Mouse (Mus musculus): ENCODE results near the gene Fam160b1. TPM values are rescaled to one million over a fixed set of nuclear protein-coding genes. Genes with fewer than 3 reads are reported as not detected.

The Fam160b1 gene
- polyA plus RNA-seq, 1 experiment from 2014 or later: 15.0 TPM

DNA sequence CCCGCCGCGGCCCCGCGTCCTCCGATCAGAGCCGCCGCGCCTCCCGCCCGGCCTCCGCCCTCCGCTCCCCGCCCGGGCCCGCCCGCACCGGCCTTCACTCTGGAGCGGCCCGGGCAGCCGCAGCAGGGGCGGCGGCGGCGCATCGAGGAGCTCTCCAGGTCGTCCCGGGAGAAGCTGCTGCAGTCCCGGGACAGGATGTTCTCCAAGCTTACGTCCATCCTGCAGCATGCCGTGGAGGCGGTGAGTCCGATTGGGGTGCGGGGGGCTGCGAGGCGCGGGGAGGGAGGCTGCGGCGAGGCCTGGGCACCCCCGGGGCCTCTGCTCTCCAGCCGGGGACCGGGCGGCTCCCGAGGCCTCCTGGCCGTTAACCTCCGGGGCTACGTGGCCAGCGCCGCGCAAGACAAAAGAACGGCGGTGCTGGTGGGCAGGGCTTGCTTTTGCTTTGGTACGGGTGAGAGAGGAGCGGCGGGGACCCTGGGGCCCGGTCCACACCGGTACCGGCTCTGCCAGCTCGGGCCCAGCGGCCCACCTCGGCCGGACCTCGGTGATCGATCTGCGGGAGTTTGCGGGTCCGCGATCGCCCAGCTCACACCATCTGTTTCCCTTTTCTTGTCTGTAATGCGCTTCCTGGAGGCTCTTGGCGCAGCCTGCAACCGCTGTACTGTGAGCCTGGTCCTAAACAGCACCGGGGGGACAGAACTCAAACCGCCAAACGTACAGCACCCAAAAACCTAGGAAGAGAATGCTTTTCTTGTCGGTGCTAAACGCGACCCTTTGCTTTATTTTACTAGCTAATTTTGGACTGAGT lies 855 bp downstream of the Fam160b1 start:
- WGBS: under 1% methylated on average over 67 of the region's 78 CpGs
- ATAC-seq (ENCODE audit: borderline replicate concordance, extremely low read depth, low FRiP score, low TSS enrichment): peak; percentile 60
- peaks cover 64% of the 10 kb centered on the region for H3K4me1 ChIP-seq
- H3K9me3 ChIP-seq: no peaks in the 10 kb centered on the region
- peak overlapping the region; percentile 70 for H3K4me3 ChIP-seq
- H3K27me3 ChIP-seq: no peaks in the 10 kb centered on the region
- peak overlapping the region; percentile 97 for H3K9ac ChIP-seq
- H3K36me3 ChIP-seq: no peaks in the 10 kb centered on the region
- peak overlapping the region; percentile 97 for H3K27ac ChIP-seq
- H3K4me2 ChIP-seq: peak overlapping the region; percentile 68

DNA sequence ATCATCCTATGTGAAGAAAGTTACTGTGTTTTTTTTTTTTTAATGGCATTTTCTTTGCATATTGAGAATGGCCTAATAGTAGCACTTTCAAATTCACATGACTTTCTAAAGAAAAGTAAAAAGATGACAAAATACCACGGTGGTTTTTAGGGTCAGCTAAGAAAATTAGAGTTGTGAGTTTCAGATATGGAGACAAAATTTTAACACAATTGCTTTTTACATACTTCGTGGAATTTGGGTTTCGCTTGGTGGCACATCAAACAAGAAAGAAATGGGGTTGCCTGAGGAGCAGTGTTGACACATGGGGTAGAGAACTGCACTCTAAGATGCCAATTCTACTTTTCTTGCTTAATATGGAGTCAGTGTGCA lies 1.4 kb downstream of the Fam160b1 start:
- Histone ChIP-seq H3K4me2 (peak overlapping the region; percentile 68), H3K9ac (peak overlapping the region; percentile 97), H3K4me3 (peak overlapping the region; percentile 70), H3K36me3 (no peaks in the 10 kb centered on the region), H3K27me3 (no peaks in the 10 kb centered on the region), H3K9me3 (no peaks in the 10 kb centered on the region), H3K4me1 (peaks cover 68% of the 10 kb centered on the region), H3K27ac (peak overlapping the region; percentile 97)
- 7% methylated on average over 3 of the region's 3 CpGs for WGBS
- no peak for ATAC-seq (ENCODE audit: borderline replicate concordance, extremely low read depth, low FRiP score, low TSS enrichment)

GRCm38 (mm10) chr19:57362586-57362985 lies 2.1 kb downstream of the Fam160b1 start:
- Histone ChIP-seq H3K9ac (0 out of 2 replicates have a peak overlapping the region, but pooled peaks have one; percentile 10), H3K36me3 (no peaks in the 10 kb centered on the region), H3K4me1 (peaks cover 75% of the 10 kb centered on the region), H3K27me3 (no peaks in the 10 kb centered on the region), H3K9me3 (no peaks in the 10 kb centered on the region), H3K27ac (0 out of 2 replicates have a peak overlapping the region, but pooled peaks have one; percentile 24), H3K4me2 (peak overlapping the region; percentile 68), H3K4me3 (peak overlapping the region; percentile 70)
- no peak for ATAC-seq (ENCODE audit: borderline replicate concordance, extremely low read depth, low FRiP score, low TSS enrichment)
- 33% methylated on average over 5 of the region's 5 CpGs for WGBS

DNA sequence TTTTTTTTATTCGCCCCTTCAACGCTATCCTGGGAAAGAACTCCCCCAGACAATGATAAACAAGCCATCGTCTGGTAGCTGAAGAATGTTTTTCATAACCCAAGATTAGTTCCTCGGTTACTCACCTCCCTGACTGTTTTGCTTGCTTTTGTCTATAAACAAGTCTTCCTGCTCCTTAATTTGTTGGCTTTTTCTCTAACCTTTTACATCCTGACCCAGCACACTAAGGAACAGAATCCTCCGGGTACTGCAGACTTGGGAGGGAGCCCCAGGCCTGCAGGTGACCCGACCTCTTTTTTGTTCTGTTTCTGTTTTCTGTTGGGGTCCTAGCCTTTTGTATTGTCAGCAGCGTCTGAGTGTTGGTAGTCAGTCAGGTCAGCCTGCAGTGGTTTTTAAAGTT lies 2.6 kb downstream of the Fam160b1 start:
- H3K36me3 ChIP-seq: no peaks in the 10 kb centered on the region
- peak overlapping the region; percentile 70 for H3K4me3 ChIP-seq
- no peaks in the 10 kb centered on the region for H3K9me3 ChIP-seq
- WGBS: 17% methylated on average over 7 of the region's 7 CpGs
- H3K9ac ChIP-seq: 0 out of 2 replicates have a peak overlapping the region, but pooled peaks have one; percentile 10
- peak overlapping the region; percentile 68 for H3K4me2 ChIP-seq
- ATAC-seq (ENCODE audit: borderline replicate concordance, extremely low read depth, low FRiP score, low TSS enrichment): no peak
- H3K27ac ChIP-seq: 0 out of 2 replicates have a peak overlapping the region, but pooled peaks have one; percentile 24
- no peaks in the 10 kb centered on the region for H3K27me3 ChIP-seq
- peaks cover 75% of the 10 kb centered on the region for H3K4me1 ChIP-seq

DNA sequence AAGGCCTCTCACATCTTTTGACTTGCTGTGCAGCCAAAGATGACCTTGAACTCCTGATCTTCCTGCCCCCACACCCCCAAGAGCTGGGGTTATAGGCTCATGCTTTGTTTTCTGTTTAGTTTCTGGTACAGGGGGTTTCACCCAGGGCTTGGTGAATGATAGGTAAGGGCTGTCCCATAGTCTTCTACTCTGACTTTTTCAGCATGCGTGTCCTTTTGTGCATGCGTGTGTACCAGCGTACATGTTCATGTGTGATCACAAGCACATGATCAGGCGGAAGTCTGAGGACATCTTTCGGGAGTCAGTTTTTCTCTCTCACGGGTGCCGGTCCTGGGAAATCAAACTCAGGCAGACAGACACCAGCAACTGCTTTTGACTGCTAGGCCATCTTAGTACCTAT lies 3.1 kb downstream of the Fam160b1 start:
- no peaks in the 10 kb centered on the region for H3K9me3 ChIP-seq
- no peak for ATAC-seq (ENCODE audit: borderline replicate concordance, extremely low read depth, low FRiP score, low TSS enrichment)
- 0 out of 2 replicates have a peak overlapping the region, but pooled peaks have one; percentile 10 for H3K9ac ChIP-seq
- no peaks in the 10 kb centered on the region for H3K36me3 ChIP-seq
- H3K27me3 ChIP-seq: no peaks in the 10 kb centered on the region
- peak overlapping the region; percentile 68 for H3K4me2 ChIP-seq
- H3K4me3 ChIP-seq: no peak overlapping the region
- peaks cover 71% of the 10 kb centered on the region for H3K4me1 ChIP-seq
- no peak overlapping the region for H3K27ac ChIP-seq
- WGBS: 78% methylated on average over 7 of the region's 7 CpGs

- Histone ChIP-seq H3K4me2 (peak overlapping the region; percentile 15), H3K9ac (no peak overlapping the region), H3K4me1 (peaks cover 57% of the 10 kb centered on the region), H3K27me3 (no peaks in the 10 kb centered on the region), H3K9me3 (no peaks in the 10 kb centered on the region), H3K36me3 (peaks cover 11% of the 10 kb centered on the region; the same call in 1 of the 2 replicates), H3K4me3 (no peak overlapping the region), H3K27ac (peak overlapping the region; percentile 68)
- WGBS: 14% methylated on average over 11 of the region's 11 CpGs
- ATAC-seq (ENCODE audit: borderline replicate concordance, extremely low read depth, low FRiP score, low TSS enrichment): no peak
Measured at GRCm38 (mm10) chr19:57364942-57365673, 4.6 kb downstream of the Fam160b1 start.

DNA sequence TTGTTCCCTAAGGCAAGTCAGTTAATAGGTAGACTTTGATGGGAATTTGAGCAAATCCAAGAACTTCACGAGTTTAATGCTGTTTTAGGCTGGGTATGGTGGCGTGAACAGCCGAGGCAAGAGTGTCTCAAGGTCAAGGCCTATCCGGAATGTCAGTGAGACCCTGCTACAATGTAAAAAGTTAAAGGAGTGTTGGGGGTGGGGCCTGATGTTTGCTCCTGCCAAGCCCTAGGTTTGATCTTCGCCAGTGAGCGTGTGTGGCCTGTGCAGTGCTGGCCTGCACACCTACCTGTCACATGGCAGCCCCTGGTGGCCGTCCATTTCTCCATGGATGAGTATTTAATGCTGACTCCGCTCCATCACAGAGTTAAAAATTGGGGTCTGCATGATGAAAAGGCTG lies 5.5 kb downstream of the Fam160b1 start:
- ATAC-seq (ENCODE audit: borderline replicate concordance, extremely low read depth, low FRiP score, low TSS enrichment): no peak
- Histone ChIP-seq H3K27ac (peak overlapping the region; percentile 39), H3K9ac (no peak overlapping the region)

DNA sequence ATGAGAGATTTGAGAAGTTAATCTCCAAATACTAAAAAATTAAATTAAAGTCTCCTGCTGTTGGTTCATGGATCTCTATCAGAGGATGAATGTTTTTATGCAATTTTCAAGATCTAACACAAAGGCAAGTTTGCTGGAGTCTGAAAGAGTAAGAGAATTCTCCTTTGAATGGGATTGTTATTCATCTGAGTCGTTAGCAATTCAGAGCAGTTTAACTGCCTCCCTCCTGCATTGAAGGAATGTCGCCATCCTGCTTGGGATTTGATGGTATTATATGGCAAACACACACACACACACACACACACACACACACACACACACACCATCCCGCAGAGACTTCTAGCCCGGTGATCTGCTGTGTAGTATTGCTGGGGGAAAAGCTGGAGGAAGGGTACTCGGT lies 6.1 kb downstream of the Fam160b1 start:
- H3K36me3 ChIP-seq: peaks cover 25% of the 10 kb centered on the region
- peak overlapping the region; percentile 39; the same call in 1 of the 2 replicates for H3K27ac ChIP-seq
- H3K9ac ChIP-seq: no peak overlapping the region
- H3K27me3 ChIP-seq: no peaks in the 10 kb centered on the region
- H3K4me2 ChIP-seq: no peak overlapping the region
- ATAC-seq (ENCODE audit: borderline replicate concordance, extremely low read depth, low FRiP score, low TSS enrichment): no peak
- H3K9me3 ChIP-seq: no peaks in the 10 kb centered on the region
- peaks cover 57% of the 10 kb centered on the region for H3K4me1 ChIP-seq
- H3K4me3 ChIP-seq: no peak overlapping the region
- WGBS: 69% methylated on average over 5 of the region's 5 CpGs

More for the DNA sequence above, 5.5 kb downstream of the Fam160b1 start:
- Histone ChIP-seq H3K4me2 (peak overlapping the region; percentile 31; the same call in 1 of the 2 replicates), H3K36me3 (peaks cover 19% of the 10 kb centered on the region), H3K4me1 (peaks cover 57% of the 10 kb centered on the region), H3K9me3 (no peaks in the 10 kb centered on the region), H3K4me3 (no peak overlapping the region), H3K27me3 (no peaks in the 10 kb centered on the region)
- 50% methylated on average over 8 of the region's 8 CpGs for WGBS

DNA sequence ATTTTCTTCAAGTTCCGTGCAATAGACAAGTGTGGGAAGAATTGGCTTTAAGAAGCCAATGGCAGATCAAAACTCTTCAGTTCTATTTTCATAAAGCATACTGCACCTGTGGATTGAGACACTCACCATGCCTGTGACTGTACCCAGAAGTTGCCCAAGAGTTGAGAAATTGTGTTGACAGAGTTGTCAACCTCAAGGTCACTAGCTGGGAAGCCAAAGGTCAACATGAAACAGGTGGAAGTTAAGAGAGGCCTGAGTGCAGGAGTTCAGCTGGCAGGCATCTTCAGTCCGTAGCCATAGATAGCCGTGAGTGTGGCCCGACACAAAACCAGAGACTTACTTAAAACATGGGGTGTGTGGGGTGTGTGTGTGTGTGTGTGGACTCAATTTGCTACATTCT lies 6.7 kb downstream of the Fam160b1 start:
- WGBS: 46% methylated on average over 4 of the region's 4 CpGs
- Histone ChIP-seq H3K27me3 (no peaks in the 10 kb centered on the region), H3K36me3 (peaks cover 31% of the 10 kb centered on the region), H3K27ac (no peak overlapping the region), H3K9me3 (no peaks in the 10 kb centered on the region), H3K4me3 (no peak overlapping the region), H3K9ac (no peak overlapping the region), H3K4me1 (peaks cover 57% of the 10 kb centered on the region), H3K4me2 (no peak overlapping the region)
- ATAC-seq (ENCODE audit: borderline replicate concordance, extremely low read depth, low FRiP score, low TSS enrichment): no peak

GRCm38 (mm10) chr19:57367849-57368387 lies 7.4 kb downstream of the Fam160b1 start:
- H3K9ac ChIP-seq: no peak overlapping the region
- no peak overlapping the region for H3K4me2 ChIP-seq
- H3K9me3 ChIP-seq: no peaks in the 10 kb centered on the region
- no peak for ATAC-seq (ENCODE audit: borderline replicate concordance, extremely low read depth, low FRiP score, low TSS enrichment)
- H3K4me1 ChIP-seq: peaks cover 51% of the 10 kb centered on the region
- WGBS: 72% methylated on average over 11 of the region's 11 CpGs
- no peaks in the 10 kb centered on the region for H3K27me3 ChIP-seq
- H3K4me3 ChIP-seq: no peak overlapping the region
- H3K27ac ChIP-seq: no peak overlapping the region
- peaks cover 38% of the 10 kb centered on the region for H3K36me3 ChIP-seq

DNA sequence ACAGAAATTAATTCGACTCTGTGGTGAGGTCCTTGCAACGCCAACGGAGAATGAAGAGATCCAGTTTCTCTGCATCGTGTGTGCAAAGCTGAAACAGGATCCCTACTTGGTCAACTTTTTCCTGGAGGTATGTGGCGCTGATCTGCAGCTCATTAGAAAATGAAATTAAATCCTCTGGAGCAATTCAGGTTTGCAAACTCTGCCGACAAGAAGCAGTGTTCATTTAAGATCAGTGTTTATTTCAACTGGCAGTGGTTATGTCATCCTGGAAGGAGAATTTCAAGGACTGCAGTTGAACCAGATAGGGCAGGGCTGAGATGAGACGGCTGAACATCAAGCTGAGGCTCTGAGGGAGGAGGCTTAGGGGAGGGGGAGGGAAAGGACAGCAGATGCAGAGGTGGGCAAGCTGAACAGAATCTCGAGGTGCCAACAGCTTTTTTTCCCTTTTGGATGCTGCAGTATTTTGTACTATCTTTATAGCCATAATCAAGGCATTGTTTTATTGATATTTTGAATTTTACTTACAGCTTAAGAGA lies 12.9 kb downstream of the Fam160b1 start:
- Histone ChIP-seq H3K27me3 (no peaks in the 10 kb centered on the region), H3K36me3 (peaks cover 87% of the 10 kb centered on the region), H3K9me3 (no peaks in the 10 kb centered on the region), H3K9ac (no peak overlapping the region), H3K27ac (no peak overlapping the region), H3K4me2 (no peak overlapping the region), H3K4me1 (no peaks in the 10 kb centered on the region), H3K4me3 (no peak overlapping the region)
- ATAC-seq (ENCODE audit: borderline replicate concordance, extremely low read depth, low FRiP score, low TSS enrichment): no peak
- 72% methylated on average over 8 of the region's 8 CpGs for WGBS

Data from lung, embryonic 15.5 days (tissue).